Mouse (Mus musculus): ENCODE measurements around the gene Zfp428.

- TF ChIP-seq CTCF (IDR thresholded peaks at IDR 0.05; ENCODE audit: insufficient read depth, low read depth, low read length): no peak
- TF ChIP-seq POLR2A (IDR thresholded peaks at IDR 0.05; ENCODE audit: insufficient read depth, low read depth, low read length): no peak
Observed at GRCm38 (mm10) chr7:24551985-24552759, 45.4 kb downstream of the Zfp428 start.

Data from olfactory bulb, adult 2 months (tissue).